Mouse (Mus musculus): ENCODE data around the gene Mipol1. TPM values are rescaled to one million over a fixed set of nuclear protein-coding genes. Genes with fewer than 3 reads are reported as not detected.

Mipol1 gene
- polyA plus RNA-seq, 1 experiment from 2014 or later = 5.0 TPM

GRCm38 (mm10) chr12:57231085-57231875 is 1.1 kb downstream of the Mipol1 start:
- WGBS = 75% methylated on average over 14 of the region's 14 CpGs
- DNase-seq (ENCODE audit: low spot score) (no peak), ATAC-seq (ENCODE audit: low FRiP score) (no peak)
- H3K27ac ChIP-seq = no peak overlapping the region
- peak overlapping the region; percentile 86 for H3K4me3 ChIP-seq (replicated peaks; ENCODE audit: low read length)
- peaks cover 10% of the 10 kb centered on the region for H3K4me1 ChIP-seq (replicated peaks; ENCODE audit: control insufficient read depth, insufficient read depth, low read length)
- H3K4me2 ChIP-seq (replicated peaks) = peak overlapping the region; percentile 69
- H3K9me3 ChIP-seq (ENCODE audit: control insufficient read depth, low read length) = no peaks in the 10 kb centered on the region
- H3K36me3 ChIP-seq (replicated peaks; ENCODE audit: control insufficient read depth, insufficient read depth) = no peaks in the 10 kb centered on the region
- H3K27me3 ChIP-seq (ENCODE audit: control insufficient read depth, insufficient read depth, low read length) = no peaks in the 10 kb centered on the region
- H3K9ac ChIP-seq = peak overlapping the region; percentile 76

GRCm38 (mm10) chr12:57233386-57233785 is 3.2 kb downstream of the Mipol1 start:
- Histone ChIP-seq H3K9me3 (ENCODE audit: control insufficient read depth, low read length) (no peaks in the 10 kb centered on the region), H3K9ac (no peak overlapping the region), H3K27me3 (ENCODE audit: control insufficient read depth, insufficient read depth, low read length) (no peaks in the 10 kb centered on the region), H3K4me2 (replicated peaks) (no peak overlapping the region), H3K4me3 (replicated peaks; ENCODE audit: low read length) (no peak overlapping the region), H3K36me3 (replicated peaks; ENCODE audit: control insufficient read depth, insufficient read depth) (peaks cover 3% of the 10 kb centered on the region; the same call in 1 of the 2 replicates), H3K27ac (no peak overlapping the region), H3K4me1 (replicated peaks; ENCODE audit: control insufficient read depth, insufficient read depth, low read length) (peaks cover 10% of the 10 kb centered on the region)
- ATAC-seq (ENCODE audit: low FRiP score) (no peak), DNase-seq (ENCODE audit: low spot score) (no peak)
- 76% methylated on average over 5 of the region's 5 CpGs for WGBS

- 85% methylated on average over 5 of the region's 5 CpGs for WGBS
- no peak overlapping the region for H3K4me3 ChIP-seq (replicated peaks; ENCODE audit: low read length)
- H3K9me3 ChIP-seq (ENCODE audit: control insufficient read depth, low read length) = no peaks in the 10 kb centered on the region
- H3K9ac ChIP-seq = no peak overlapping the region
- no peaks in the 10 kb centered on the region for H3K27me3 ChIP-seq (ENCODE audit: control insufficient read depth, insufficient read depth, low read length)
- H3K4me1 ChIP-seq (replicated peaks; ENCODE audit: control insufficient read depth, insufficient read depth, low read length) = no peaks in the 10 kb centered on the region
- H3K36me3 ChIP-seq (replicated peaks; ENCODE audit: control insufficient read depth, insufficient read depth) = peaks cover 12% of the 10 kb centered on the region
- ATAC-seq (ENCODE audit: low FRiP score) = no peak
- no peak overlapping the region for H3K4me2 ChIP-seq (replicated peaks)
- no peak overlapping the region for H3K27ac ChIP-seq
- DNase-seq (ENCODE audit: low spot score) = no peak
These were observed 13.7 kb downstream of the Mipol1 start for GRCm38 (mm10) chr12:57243671-57244495.

- no peaks in the 10 kb centered on the region for H3K36me3 ChIP-seq (replicated peaks; ENCODE audit: control insufficient read depth, insufficient read depth)
- ATAC-seq (ENCODE audit: low FRiP score) = no peak
- H3K27me3 ChIP-seq (ENCODE audit: control insufficient read depth, insufficient read depth, low read length) = no peaks in the 10 kb centered on the region
- no peak overlapping the region for H3K4me2 ChIP-seq (replicated peaks)
- DNase-seq (ENCODE audit: low spot score) = no peak
- no peak overlapping the region for H3K27ac ChIP-seq
- H3K4me3 ChIP-seq (replicated peaks; ENCODE audit: low read length) = no peak overlapping the region
- no peak overlapping the region for H3K9ac ChIP-seq
- WGBS = 74% methylated on average over 2 of the region's 2 CpGs
- H3K4me1 ChIP-seq (replicated peaks; ENCODE audit: control insufficient read depth, insufficient read depth, low read length) = no peaks in the 10 kb centered on the region
- H3K9me3 ChIP-seq (ENCODE audit: control insufficient read depth, low read length) = no peaks in the 10 kb centered on the region
These were observed 28.3 kb downstream of the Mipol1 start for GRCm38 (mm10) chr12:57258572-57258971.

GRCm38 (mm10) chr12:57275456-57275855 is 45.2 kb downstream of the Mipol1 start:
- DNase-seq (ENCODE audit: low spot score) (no peak), ATAC-seq (ENCODE audit: low FRiP score) (no peak)
- H3K27me3 ChIP-seq (ENCODE audit: control insufficient read depth, insufficient read depth, low read length) = no peaks in the 10 kb centered on the region
- H3K27ac ChIP-seq = no peak overlapping the region
- no peaks in the 10 kb centered on the region for H3K36me3 ChIP-seq (replicated peaks; ENCODE audit: control insufficient read depth, insufficient read depth)
- H3K9me3 ChIP-seq (ENCODE audit: control insufficient read depth, low read length) = no peaks in the 10 kb centered on the region
- no peak overlapping the region for H3K4me2 ChIP-seq (replicated peaks)
- WGBS = 71% methylated on average over 1 of the region's 1 CpGs
- no peak overlapping the region for H3K9ac ChIP-seq
- no peaks in the 10 kb centered on the region for H3K4me1 ChIP-seq (replicated peaks; ENCODE audit: control insufficient read depth, insufficient read depth, low read length)
- no peak overlapping the region for H3K4me3 ChIP-seq (replicated peaks; ENCODE audit: low read length)

- Histone ChIP-seq H3K36me3 (replicated peaks; ENCODE audit: control insufficient read depth, insufficient read depth) (no peaks in the 10 kb centered on the region), H3K9ac (no peak overlapping the region), H3K27ac (no peak overlapping the region), H3K4me2 (replicated peaks) (no peak overlapping the region), H3K9me3 (ENCODE audit: control insufficient read depth, low read length) (no peaks in the 10 kb centered on the region), H3K4me1 (replicated peaks; ENCODE audit: control insufficient read depth, insufficient read depth, low read length) (no peaks in the 10 kb centered on the region), H3K27me3 (ENCODE audit: control insufficient read depth, insufficient read depth, low read length) (no peaks in the 10 kb centered on the region; the same call in 1 of the 2 replicates), H3K4me3 (replicated peaks; ENCODE audit: low read length) (no peak overlapping the region)
- peak; percentile 81 for DNase-seq (ENCODE audit: low spot score)
- ATAC-seq (ENCODE audit: low FRiP score) = peak; percentile 77
- WGBS = 42% methylated on average over 3 of the region's 3 CpGs
These were observed 51.2 kb downstream of the Mipol1 start for GRCm38 (mm10) chr12:57281155-57282114.

GRCm38 (mm10) chr12:57285303-57286059 is 55.3 kb downstream of the Mipol1 start:
- Histone ChIP-seq H3K27me3 (ENCODE audit: control insufficient read depth, insufficient read depth, low read length) (no peaks in the 10 kb centered on the region; the same call in 1 of the 2 replicates), H3K36me3 (replicated peaks; ENCODE audit: control insufficient read depth, insufficient read depth) (no peaks in the 10 kb centered on the region), H3K4me3 (replicated peaks; ENCODE audit: low read length) (no peak overlapping the region), H3K9me3 (ENCODE audit: control insufficient read depth, low read length) (no peaks in the 10 kb centered on the region), H3K4me2 (replicated peaks) (no peak overlapping the region), H3K27ac (no peak overlapping the region), H3K9ac (no peak overlapping the region), H3K4me1 (replicated peaks; ENCODE audit: control insufficient read depth, insufficient read depth, low read length) (no peaks in the 10 kb centered on the region)
- 89% methylated on average over 5 of the region's 5 CpGs for WGBS
- DNase-seq (ENCODE audit: low spot score) = no peak
- no peak for ATAC-seq (ENCODE audit: low FRiP score)

- 97% methylated on average over 4 of the region's 4 CpGs for WGBS
These were observed 77.1 kb downstream of the Mipol1 start for GRCm38 (mm10) chr12:57307337-57307736.

More at GRCm38 (mm10) chr12:57307337-57307736, 77.1 kb downstream of the Mipol1 start:
- Histone ChIP-seq H3K4me1 (replicated peaks; ENCODE audit: control insufficient read depth, insufficient read depth, low read length) (no peaks in the 10 kb centered on the region), H3K9ac (no peak overlapping the region), H3K4me3 (replicated peaks; ENCODE audit: low read length) (no peak overlapping the region), H3K9me3 (ENCODE audit: control insufficient read depth, low read length) (no peaks in the 10 kb centered on the region), H3K4me2 (replicated peaks) (no peak overlapping the region), H3K36me3 (replicated peaks; ENCODE audit: control insufficient read depth, insufficient read depth) (no peaks in the 10 kb centered on the region), H3K27me3 (ENCODE audit: control insufficient read depth, insufficient read depth, low read length) (no peaks in the 10 kb centered on the region), H3K27ac (no peak overlapping the region)
- no peak for DNase-seq (ENCODE audit: low spot score)
- no peak for ATAC-seq (ENCODE audit: low FRiP score)

Measured in hindbrain, embryonic 14.5 days (tissue).